Mouse (Mus musculus) ovary, postnatal 14 days (tissue): Measurements from ENCODE around the gene Safb2.

Source experiments
- DNase-seq: peaks from one replicate; pipeline ENCODE4 v3.0.0; 2022; ENCODE audit warnings: low spot score

Safb2 gene

DNA sequence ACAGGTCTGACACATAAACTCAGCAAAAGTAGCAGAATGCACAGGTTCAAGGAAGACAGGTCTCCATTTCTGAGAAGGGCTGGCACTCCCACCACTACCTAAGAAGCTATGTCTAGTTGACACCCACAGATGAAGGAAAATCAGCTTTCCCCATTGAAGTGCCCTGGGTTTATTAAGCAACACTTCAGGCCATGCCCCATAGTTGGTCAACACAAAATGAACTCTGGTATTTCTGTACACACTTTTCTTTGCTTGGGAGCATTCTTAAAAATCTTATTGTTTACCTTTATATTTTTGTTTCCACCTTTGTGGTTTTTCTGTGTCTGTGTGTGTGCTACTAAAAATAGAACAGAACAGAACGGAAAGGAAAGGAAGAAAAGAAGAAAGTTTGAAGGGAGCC, 24.3 kb downstream of the Safb2 start:
- DNase-seq: no peak

DNA sequence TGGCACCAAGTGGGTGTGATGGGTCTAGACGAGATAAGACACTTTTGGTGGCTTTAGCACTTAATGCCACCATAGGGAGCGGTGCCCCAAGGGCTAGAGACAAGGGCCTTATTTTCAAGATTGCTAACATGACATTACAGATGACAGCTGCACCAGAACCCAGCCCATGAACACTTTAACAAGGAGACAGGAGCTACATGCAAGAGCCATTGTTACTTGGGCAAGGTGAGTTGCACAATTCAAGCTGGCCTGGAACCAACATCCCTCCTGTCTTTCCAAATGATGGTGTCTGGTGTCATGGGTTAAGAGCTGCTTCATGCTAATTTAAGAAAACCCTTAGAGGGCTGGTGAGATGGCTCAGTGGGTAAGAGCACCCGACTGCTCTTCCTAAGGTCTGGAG, 25.0 kb downstream of the Safb2 start:
- no peak for DNase-seq

DNA sequence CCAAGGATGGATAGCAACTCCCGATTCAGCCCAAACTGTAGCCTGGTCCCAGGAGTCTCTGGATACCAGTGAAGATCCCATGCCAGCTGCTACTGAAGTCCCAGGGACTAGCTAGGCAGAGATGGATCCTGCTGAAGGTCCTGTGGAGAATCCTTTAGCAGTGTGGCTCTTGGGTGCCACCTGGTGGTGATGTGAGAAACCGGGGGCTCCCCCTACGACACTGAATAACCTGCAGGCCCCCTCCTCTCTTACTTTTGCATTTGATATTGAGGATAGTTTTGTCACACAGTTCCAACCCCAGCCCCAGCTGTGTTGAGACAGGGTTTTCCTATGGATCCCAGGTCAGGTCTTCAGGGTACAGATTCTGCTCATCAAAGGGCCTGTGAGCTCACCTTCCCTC, 25.9 kb downstream of the Safb2 start:
- DNase-seq: peak; percentile 53

DNA sequence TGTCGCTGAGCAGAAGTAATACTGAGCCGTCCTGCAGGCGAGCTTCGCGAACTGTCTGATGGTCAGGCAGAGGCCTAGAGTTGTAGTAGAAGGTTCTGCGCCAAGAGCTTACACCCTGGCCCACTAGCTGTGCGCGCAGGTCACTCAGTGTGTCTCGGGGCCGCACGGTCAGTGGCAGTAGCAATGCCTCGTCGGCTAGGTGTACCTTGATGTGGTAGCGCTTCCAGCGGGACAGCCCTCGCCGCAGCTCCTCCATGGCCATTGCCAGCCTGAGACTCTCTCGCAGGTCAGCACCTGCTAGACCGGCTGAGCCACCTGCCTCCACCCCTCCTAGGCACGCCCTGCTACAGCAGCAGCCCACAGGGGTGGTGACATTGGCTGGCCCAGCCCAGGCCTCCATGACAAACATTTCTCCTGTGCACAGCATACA, 30.2 kb downstream of the Safb2 start, which contains the start of gene Gm20219:
TSS of gene Gm20219 (minus strand) at position 266 of the 430 bp plus-strand sequence.
- no peak for DNase-seq

DNA sequence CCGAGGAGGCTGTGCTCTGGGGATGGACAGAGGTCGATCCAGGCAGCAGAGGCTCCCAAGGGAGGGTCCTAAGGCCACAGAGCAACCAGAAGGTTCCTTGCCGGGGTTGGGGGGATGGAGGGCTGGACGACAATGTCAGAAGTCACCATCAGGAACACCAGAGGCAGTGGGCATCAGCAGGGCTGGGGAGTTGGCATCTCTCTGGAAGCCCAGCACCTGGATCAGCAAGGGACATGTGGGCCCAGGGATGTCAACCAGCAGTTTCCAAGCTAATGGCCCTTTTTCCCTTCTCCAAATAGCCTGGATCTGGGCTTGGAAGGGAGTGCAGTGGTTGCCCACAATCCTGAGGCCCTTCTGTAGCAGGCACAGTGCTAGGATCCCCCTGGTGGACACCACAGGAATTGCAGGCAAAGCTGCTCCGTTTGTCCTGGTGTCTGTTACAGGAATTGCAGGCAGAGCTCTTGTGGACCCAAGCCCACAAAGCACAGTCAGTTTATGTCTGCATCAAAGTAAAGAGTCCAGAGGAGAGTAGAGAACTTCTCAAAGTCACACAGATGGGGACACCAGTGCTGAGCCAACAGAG, 31.5 kb downstream of the Safb2 start:
- DNase-seq: peak; percentile 42

DNA sequence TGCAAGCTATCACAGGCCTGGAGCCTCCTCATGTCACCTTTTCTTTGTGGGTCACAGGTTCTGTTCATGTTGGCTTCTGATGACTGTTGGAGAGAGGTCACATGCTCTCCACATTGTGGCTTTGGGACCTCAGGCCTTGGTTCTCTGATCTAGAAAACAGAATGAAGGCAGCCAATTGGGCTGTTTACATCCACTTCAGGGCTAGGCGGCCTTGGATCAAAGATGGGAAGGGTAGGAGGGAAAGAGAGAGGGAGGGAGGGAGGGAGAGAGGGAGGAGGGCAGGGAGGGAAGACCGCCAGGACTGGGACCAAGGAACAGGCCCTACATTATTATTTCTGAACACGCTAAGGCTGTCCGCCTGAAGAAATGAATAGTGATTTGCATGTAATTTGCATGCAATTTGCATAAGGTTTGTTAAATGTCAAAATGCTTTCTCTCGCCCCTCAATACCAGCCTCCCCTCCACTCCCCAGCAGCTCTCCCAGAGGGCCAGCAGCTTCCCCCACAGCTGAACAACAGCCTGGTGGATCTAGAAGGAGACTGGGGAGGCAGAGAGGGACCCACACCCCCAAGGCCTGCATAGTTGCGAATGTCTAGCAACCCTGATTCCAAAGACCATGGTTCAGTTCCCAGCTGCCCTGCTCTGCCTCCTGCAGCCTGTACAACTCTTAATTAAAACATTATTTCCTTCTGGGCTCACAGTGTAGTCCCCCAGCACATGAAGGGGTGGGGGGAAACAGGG, 32.4 kb downstream of the Safb2 start:
- no peak for DNase-seq

GRCm38 (mm10) chr17:56550784-56551475, 33.5 kb downstream of the Safb2 start:
- no peak for DNase-seq

- DNase-seq: no peak
These were observed 35.7 kb downstream of the Safb2 start for GRCm38 (mm10) chr17:56548605-56549105.

GRCm38 (mm10) chr17:56547846-56548604, 36.4 kb downstream of the Safb2 start:
- no peak for DNase-seq

DNA sequence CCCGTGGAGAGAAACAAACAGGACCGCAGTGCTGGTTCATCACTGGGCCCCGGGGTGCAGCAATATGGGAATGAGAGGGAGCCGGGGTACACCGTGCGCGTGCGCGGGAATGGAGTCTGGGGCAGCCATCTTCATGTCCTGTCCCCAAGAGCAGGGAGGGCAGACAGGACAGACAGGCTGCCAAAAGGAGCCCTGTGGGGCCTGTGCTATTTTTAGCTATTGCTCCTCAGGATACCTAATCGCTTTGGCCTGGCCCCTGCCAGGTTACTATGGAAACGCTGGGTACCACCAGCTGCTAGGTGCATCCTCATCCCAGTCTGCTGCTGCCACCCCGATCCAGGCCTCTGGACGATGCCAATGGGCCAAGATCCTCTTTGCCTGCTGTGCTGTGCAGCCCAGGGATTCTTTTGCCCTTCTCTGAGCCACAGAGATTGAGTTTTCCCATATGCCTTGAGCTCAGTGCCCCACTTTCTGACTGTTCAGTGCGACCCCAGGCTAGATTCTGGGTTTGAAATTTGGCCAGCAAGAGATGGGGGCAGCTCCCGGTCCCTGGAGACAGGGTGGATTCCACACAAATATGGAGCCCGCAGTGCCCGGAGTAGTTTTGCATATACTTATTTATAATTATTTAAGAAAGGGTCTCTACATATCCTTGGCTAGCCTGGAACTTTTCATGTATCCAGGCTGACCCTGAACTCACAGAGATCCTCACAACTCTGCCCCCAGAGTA, 37.1 kb downstream of the Safb2 start:
- no peak for DNase-seq

- DNase-seq: no peak
These were observed 37.8 kb downstream of the Safb2 start for GRCm38 (mm10) chr17:56546576-56546975.

GRCm38 (mm10) chr17:56545945-56546344, 38.4 kb downstream of the Safb2 start:
- DNase-seq: no peak

DNA sequence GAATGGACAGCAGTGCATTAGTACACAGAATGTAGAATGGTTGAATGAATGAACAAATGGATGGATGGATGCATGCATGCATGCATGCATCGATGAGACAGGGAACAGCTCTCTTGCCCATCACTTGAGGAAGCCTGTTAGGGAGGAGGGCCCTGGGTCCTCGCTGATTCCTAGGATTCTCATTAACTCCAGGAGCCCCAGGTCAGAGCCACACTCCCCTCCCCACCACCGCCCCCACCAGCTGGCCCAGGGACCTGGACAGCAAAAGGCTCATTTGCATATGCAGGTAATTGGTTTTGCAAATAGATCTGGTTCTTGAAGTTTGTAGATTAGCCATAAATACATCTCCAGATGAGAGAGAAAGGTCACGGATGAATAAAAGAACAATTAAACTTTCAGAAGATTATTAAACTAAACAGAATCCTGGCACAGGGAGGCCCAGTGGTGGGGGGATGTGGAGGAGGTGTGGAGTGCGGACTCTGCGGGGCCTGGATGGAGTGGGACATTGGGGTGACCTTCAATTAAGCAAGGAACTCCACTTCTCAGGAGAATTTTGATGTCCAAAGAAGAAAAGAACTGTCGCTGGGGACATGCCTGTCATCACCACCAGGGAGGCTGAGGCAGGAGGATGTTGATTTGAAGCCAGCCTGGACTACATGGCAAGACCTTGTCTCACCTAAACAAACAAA, 39.5 kb downstream of the Safb2 start:
- no peak for DNase-seq

DNA sequence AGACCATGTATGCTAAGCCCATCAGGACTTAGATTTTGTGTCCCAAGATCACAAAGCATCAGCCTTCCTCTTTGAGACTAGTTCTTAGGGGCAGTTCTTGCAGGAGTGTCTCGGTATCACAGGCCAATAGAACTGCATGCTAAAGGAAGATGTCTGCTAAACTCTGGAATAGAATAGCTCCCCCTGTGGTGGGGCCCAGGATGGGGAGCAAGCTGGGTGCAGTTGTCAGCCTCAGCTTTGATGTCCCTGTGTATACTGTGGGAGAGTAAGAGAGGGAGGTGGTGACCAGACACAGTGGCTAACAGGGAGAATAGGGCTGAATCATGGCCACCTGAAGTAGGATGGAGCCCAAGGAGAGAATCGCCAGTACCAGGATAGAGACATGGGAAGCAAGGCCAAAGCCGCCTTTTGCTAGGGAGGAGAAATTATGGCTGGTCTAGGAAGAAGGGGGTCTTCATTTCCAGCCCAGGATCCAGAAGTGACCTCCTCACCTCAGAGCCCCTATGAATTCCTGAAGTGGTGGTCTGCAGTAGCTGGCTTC, 40.6 kb downstream of the Safb2 start:
- no peak for DNase-seq

DNA sequence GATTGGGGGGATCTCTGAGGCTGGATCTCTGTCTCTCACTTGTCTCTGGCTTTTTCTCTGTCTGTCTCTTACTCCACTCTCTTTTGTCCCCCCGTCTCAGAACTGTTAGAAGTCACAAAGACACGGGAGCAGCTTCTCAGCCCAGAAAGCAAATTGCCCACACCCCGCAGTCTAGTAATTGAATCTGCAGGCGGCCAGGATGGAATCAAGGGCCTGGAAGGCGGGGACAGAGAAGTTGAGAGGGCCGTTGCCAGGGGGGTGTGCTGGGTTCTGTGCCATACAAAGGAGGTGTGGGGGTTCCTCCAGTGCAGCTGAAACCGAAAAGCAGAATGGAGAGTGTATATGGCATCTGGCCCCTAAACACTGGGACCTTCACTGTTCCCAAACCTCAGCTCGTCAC, 41.6 kb downstream of the Safb2 start:
- DNase-seq: no peak

GRCm38 (mm10) chr17:56540562-56540975, 43.8 kb downstream of the Safb2 start:
- no peak for DNase-seq

- no peak for DNase-seq
These were observed 46.5 kb downstream of the Safb2 start for GRCm38 (mm10) chr17:56537912-56538311.

- no peak for DNase-seq
These were observed 47.5 kb downstream of the Safb2 start for GRCm38 (mm10) chr17:56536874-56537273.

DNA sequence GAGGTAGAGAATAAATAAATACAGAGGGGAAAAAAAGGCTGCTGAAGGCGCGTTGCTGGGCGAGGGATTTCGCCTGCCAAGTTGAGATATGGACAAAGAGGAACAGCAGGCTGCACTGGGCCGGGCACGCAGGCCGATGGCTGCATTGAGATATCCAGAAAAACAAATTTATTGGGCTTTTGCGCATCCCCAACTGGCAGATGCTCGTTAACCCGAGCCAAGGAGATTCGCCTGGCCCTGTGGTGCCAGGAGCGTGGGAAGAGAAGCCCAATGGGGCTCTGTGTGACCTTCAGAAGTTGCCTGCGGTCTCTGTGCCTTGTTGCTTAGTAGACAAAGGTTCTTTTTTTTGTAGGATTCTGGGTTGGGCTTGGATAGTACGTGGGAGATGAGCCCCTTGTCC, 48.2 kb downstream of the Safb2 start:
- DNase-seq: no peak

DNA sequence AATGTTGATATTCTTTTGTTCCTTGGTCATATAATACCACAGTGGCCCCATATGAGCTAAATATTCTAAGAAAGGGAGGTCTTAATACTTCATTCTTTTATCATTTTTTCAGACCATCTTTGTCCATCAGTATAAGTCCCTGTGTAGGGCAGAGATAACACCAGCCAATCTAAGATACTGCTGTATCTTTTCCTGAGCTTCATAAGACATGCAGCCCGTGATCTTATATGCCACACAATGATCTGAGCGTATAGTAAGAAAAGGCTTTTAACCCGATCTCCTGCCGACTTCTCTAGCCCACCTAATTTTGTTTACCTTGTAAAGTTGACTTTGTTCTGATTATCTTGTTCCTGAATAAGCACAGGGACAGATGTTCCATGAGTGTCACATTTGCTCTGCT, 59.4 kb downstream of the Safb2 start:
- no peak for DNase-seq

GRCm38 (mm10) chr17:56522744-56523143, 61.6 kb downstream of the Safb2 start:
- no peak for DNase-seq
